Mouse (Mus musculus) cerebellum, adult 2 months (tissue): ENCODE results near the gene Insl3.
"Not testable (repeated sequence)": the region's sequence is repeated elsewhere in the genome, so short reads cannot be mapped to it uniquely, and the experiment has no call there.

Source experiments
- CTCF ChIP-seq: fragments of 200-500 bp; IDR thresholded peaks from 2 replicates; pipeline ENCODE4 v1.5.1; 2011; ENCODE audit warnings: low read depth, mild to moderate bottlenecking, control low read depth, low read length, moderate library complexity, borderline replicate concordance; ENCODE audit not compliant: insufficient read depth
- POLR2A ChIP-seq: fragments of 200-500 bp; IDR thresholded peaks from 2 replicates; pipeline ENCODE4 v1.6.1; 2011; ENCODE audit warnings: low read length, control low read depth, borderline replicate concordance; ENCODE audit not compliant: insufficient read depth

- TF ChIP-seq CTCF = 0 out of 2 replicates have a peak, but pooled peaks have one; percentile 3
- TF ChIP-seq POLR2A = not testable (repeated sequence)
Observed at GRCm38 (mm10) chr8:71695456-71695855, 6.4 kb downstream of the Insl3 start.
